Mouse (Mus musculus) embryonic facial prominence, embryonic 11.5 days (tissue): ENCODE results near the gene Col28a1. TPM values are rescaled to one million over a fixed set of nuclear protein-coding genes. Genes with fewer than 3 reads are reported as not detected.

ENCODE experiments used
- ATAC-seq: fragments of 200-750 bp; cut with Nextera tagmentation; replicated peaks from 2 replicates; pipeline ENCODE4 v1.8.0; 2017; ENCODE audit warnings: low read depth; ENCODE audit not compliant: insufficient number of reproducible peaks, low FRiP score, low TSS enrichment
- DNase-seq: peaks from one replicate; pipeline ENCODE4 v3.0.0-alpha.2; 2015; ENCODE audit warnings: low spot score
- H3K27ac ChIP-seq: fragments of 300-500 bp; sonication (generic); replicated peaks from 2 replicates; pipeline ENCODE4 v1.5.1; 2014; ENCODE audit warnings: mild to moderate bottlenecking, low read depth, low read length, control low read depth
- H3K27me3 ChIP-seq: fragments of 300-500 bp; sonication (generic); 2 replicates; pipeline ENCODE4 v1.6.1; 2014; ENCODE audit warnings: mild to moderate bottlenecking, low read length, moderate library complexity, mixed read lengths; ENCODE audit not compliant: control insufficient read depth, insufficient read depth
- H3K36me3 ChIP-seq: fragments of 300-500 bp; sonication (generic); replicated peaks from 2 replicates; pipeline ENCODE4 v1.6.1; 2014; ENCODE audit warnings: low read depth, mild to moderate bottlenecking, low read length, moderate library complexity, mixed read lengths; ENCODE audit not compliant: control insufficient read depth, insufficient read depth
- H3K4me1 ChIP-seq: fragments of 300-500 bp; sonication (generic); 2 replicates; pipeline ENCODE4 v1.6.1; 2014; ENCODE audit warnings: low read length, mixed read lengths; ENCODE audit not compliant: control insufficient read depth, insufficient read depth
- H3K4me2 ChIP-seq: fragments of 300-500 bp; sonication (generic); 2 replicates; pipeline ENCODE4 v1.6.1; 2014; ENCODE audit warnings: low read depth, mild to moderate bottlenecking, control low read depth, low read length, moderate library complexity
- H3K4me3 ChIP-seq: fragments of 300-500 bp; sonication (generic); 2 replicates; pipeline ENCODE4 v1.5.1; 2014; ENCODE audit warnings: low read depth, low read length, control low read depth
- H3K9ac ChIP-seq: fragments of 300-500 bp; sonication (generic); replicated peaks from 2 replicates; pipeline ENCODE4 v1.6.1; 2014; ENCODE audit warnings: mild to moderate bottlenecking, control low read depth, low read length
- H3K9me3 ChIP-seq: fragments of 300-500 bp; sonication (generic); replicated peaks from 2 replicates; pipeline ENCODE4 v1.6.1; 2016; ENCODE audit warnings: mild to moderate bottlenecking, low read length, inconsistent platforms, mixed read lengths; ENCODE audit not compliant: control insufficient read depth
- WGBS: fragments of 180-500 bp; shearing (Covaris S2); extraction: QIAGEN DNeasy Blood & Tissue Kit; methylation state at CpG from one replicate; pipeline ENCODE4 v1.1.7; 2014; 5-methylcytosine and 5-hydroxymethylcytosine counted together
- polyA plus RNA-seq: library from polyadenylated mRNA; unstranded; fragments of >200 nt; fragmentation: Nextera tagmentation; extraction: Ambion mirVana; gene quantifications from 2 replicates; pipeline ENCODE4 v1.2.1, GENCODE M21; 2014

Gene Col28a1
- polyA plus RNA-seq, 1 experiment from 2014 or later, result 0.34 TPM

- Histone ChIP-seq H3K27ac (no peak overlapping the region), H3K36me3 (no peaks in the 10 kb centered on the region), H3K9me3 (no peaks in the 10 kb centered on the region), H3K9ac (no peak overlapping the region), H3K4me3 (no peak overlapping the region), H3K4me1 (no peaks in the 10 kb centered on the region), H3K4me2 (no peak overlapping the region), H3K27me3 (no peaks in the 10 kb centered on the region)
- WGBS, result 71% methylated on average over 10 of the region's 10 CpGs
- ATAC-seq (no peak), DNase-seq (no peak)
Observed at GRCm38 (mm10) chr6:8152551-8153361, 39.7 kb downstream of the Col28a1 start.

- WGBS, result 39% methylated on average over 2 of the region's 2 CpGs
- Histone ChIP-seq H3K36me3 (no peaks in the 10 kb centered on the region), H3K4me3 (no peak overlapping the region), H3K9me3 (no peaks in the 10 kb centered on the region), H3K27me3 (no peaks in the 10 kb centered on the region), H3K27ac (no peak overlapping the region), H3K4me2 (no peak overlapping the region), H3K9ac (no peak overlapping the region), H3K4me1 (no peaks in the 10 kb centered on the region)
- no peak for ATAC-seq
- peak; percentile 52 for DNase-seq
Observed at GRCm38 (mm10) chr6:8148916-8149315, 43.5 kb downstream of the Col28a1 start.

DNA sequence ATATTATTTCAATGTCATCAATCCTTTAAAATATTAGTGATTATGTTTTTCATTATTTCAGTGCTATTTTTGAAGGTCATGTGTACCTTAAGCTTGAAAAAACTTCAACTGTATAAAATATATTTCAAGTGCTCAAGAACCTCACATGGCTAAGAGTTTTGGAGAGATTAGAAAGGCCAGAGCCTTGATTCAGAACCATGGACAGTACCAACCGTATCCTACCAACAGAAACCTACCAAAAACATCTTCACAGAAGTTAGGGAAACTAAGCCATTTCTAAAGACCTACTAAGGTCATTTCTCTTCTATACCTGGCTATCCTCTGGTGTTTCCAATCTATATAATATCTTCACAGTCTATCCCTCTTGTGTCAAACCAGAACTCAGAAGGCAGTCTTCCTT, 50.5 kb downstream of the Col28a1 start:
- Histone ChIP-seq H3K9ac (no peak overlapping the region), H3K27me3 (no peaks in the 10 kb centered on the region), H3K4me1 (no peaks in the 10 kb centered on the region), H3K9me3 (no peaks in the 10 kb centered on the region), H3K36me3 (no peaks in the 10 kb centered on the region), H3K4me2 (no peak overlapping the region), H3K27ac (no peak overlapping the region), H3K4me3 (no peak overlapping the region)
- no peak for ATAC-seq
- peak; percentile 72 for DNase-seq
- 34% methylated on average over 1 of the region's 1 CpGs for WGBS

GRCm38 (mm10) chr6:8130149-8130548, 62.3 kb downstream of the Col28a1 start:
- ATAC-seq (no peak), DNase-seq (no peak)
- Histone ChIP-seq H3K4me3 (no peak overlapping the region), H3K27ac (no peak overlapping the region), H3K9me3 (no peaks in the 10 kb centered on the region), H3K36me3 (no peaks in the 10 kb centered on the region), H3K27me3 (no peaks in the 10 kb centered on the region), H3K4me2 (no peak overlapping the region), H3K9ac (no peak overlapping the region), H3K4me1 (no peaks in the 10 kb centered on the region)
- 66% methylated on average over 7 of the region's 7 CpGs for WGBS

DNA sequence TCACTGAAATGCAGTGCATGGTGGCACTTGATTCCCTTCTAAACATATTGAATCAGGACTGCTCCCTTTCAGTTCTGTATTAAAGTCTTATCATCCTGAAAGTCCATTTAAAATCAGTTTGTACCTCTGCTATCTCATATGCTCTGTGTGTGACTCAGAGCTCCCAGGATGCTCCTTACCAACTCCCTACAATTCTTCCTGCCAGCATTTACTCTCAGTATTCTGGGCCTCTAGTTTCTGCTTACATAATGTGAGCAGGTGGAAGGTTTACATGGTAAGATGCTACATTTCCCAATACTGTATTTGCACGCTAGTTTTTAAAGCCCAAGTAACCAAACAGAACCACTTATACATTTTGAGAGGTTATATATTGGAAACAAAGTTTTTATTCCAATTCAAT, 64.3 kb downstream of the Col28a1 start:
- Histone ChIP-seq H3K27ac (no peak overlapping the region), H3K4me1 (no peaks in the 10 kb centered on the region), H3K4me2 (no peak overlapping the region), H3K9ac (no peak overlapping the region), H3K36me3 (no peaks in the 10 kb centered on the region), H3K9me3 (no peaks in the 10 kb centered on the region), H3K27me3 (no peaks in the 10 kb centered on the region), H3K4me3 (no peak overlapping the region)
- 98% methylated on average over 1 of the region's 1 CpGs for WGBS
- ATAC-seq (no peak), DNase-seq (no peak)

DNA sequence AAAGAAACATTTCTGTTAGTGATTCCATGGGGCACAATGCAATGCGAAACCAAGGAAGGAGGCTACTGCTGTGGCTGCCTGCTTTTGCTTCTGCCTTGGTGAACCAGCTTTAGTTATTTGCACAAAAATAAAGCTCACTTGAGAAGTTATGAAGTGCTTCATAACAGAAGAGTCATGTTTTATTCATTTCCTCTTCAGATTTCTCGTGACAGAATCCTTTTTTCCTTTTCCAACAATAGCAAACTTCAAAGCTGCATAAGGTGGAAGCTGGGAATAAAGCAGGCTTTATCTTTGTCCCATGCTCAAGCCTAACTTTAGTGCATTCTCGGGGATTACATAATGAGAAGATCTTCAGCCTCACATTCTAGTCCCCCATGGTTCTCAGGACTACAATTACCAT, 65.9 kb downstream of the Col28a1 start:
- Histone ChIP-seq H3K4me2 (no peak overlapping the region), H3K27me3 (no peaks in the 10 kb centered on the region), H3K36me3 (no peaks in the 10 kb centered on the region), H3K9ac (no peak overlapping the region), H3K4me1 (no peaks in the 10 kb centered on the region), H3K9me3 (no peaks in the 10 kb centered on the region), H3K27ac (no peak overlapping the region), H3K4me3 (no peak overlapping the region)
- DNase-seq (no peak), ATAC-seq (no peak)
- WGBS, result 69% methylated on average over 3 of the region's 3 CpGs

DNA sequence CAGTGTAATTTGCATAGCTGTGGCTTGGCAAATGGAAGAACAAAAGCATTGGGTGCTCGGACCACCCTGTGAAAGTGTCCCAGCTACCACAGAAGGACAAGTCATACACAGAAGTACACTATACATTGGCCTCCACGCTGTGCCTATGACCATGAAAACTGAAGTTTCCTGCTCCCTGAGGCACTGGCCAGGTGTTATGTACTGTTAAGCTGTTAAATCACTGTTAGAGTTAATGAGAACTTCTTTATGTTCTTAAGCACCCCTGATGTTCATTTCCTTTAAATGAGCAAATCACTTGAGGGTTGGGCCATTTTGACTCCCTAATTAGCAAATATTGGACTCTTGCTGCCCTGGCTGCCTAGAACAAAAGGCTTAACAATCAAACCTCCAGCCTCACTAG, 73.3 kb downstream of the Col28a1 start:
- ATAC-seq, result no peak
- Histone ChIP-seq H3K9ac (no peak overlapping the region), H3K27ac (no peak overlapping the region), H3K27me3 (no peaks in the 10 kb centered on the region), H3K4me3 (no peak overlapping the region), H3K9me3 (no peaks in the 10 kb centered on the region), H3K4me2 (no peak overlapping the region), H3K36me3 (no peaks in the 10 kb centered on the region), H3K4me1 (no peaks in the 10 kb centered on the region)
- WGBS, result 70% methylated on average over 2 of the region's 2 CpGs
- no peak for DNase-seq

GRCm38 (mm10) chr6:8118577-8118976, 73.8 kb downstream of the Col28a1 start:
- Histone ChIP-seq H3K4me2 (no peak overlapping the region), H3K4me3 (no peak overlapping the region), H3K27ac (no peak overlapping the region), H3K27me3 (no peaks in the 10 kb centered on the region), H3K9me3 (no peaks in the 10 kb centered on the region), H3K36me3 (no peaks in the 10 kb centered on the region), H3K4me1 (no peaks in the 10 kb centered on the region), H3K9ac (no peak overlapping the region)
- DNase-seq (no peak), ATAC-seq (no peak)
- 84% methylated on average over 2 of the region's 2 CpGs for WGBS
